Mouse (Mus musculus) gastrocnemius, adult 8-10 months (tissue): ENCODE data around the gene Gm9833. TPM values are rescaled to one million over a fixed set of nuclear protein-coding genes. Genes with fewer than 3 reads are reported as not detected.
"Not testable (repeated sequence)": the region's sequence is repeated elsewhere in the genome, so short reads cannot be mapped to it uniquely, and the experiment has no call there.

Experiments
- DNase-seq, 2 experiments: peaks; one replicate each; pipeline ENCODE4 v3.0.0; 2022; ENCODE audit warnings: low spot score in 2 of 2
- total RNA-seq, 4 experiments: library from RNA; stranded (reverse); gene quantifications; 2 replicates each; pipeline ENCODE4 v1.2.4; 2022

Gm9833 gene
- under 1 TPM in 2 of 4 experiments, not detected in 2; 0.18 to 0.22 TPM for total RNA-seq

- DNase-seq: not testable (repeated sequence)
Observed at GRCm38 (mm10) chr3:10087994-10088393, at the start of gene Gm9833. TSS of gene Gm9833 (plus strand) at chr3:10088110.

- DNase-seq: no peak
Observed at GRCm38 (mm10) chr3:10070070-10070469, 17.8 kb upstream of the Gm9833 start.

GRCm38 (mm10) chr3:10075826-10076225 lies 12.1 kb upstream of the Gm9833 start:
- no peak for DNase-seq

GRCm38 (mm10) chr3:10077096-10077841 lies 10.6 kb upstream of the Gm9833 start:
- DNase-seq: no peak

GRCm38 (mm10) chr3:10078113-10078512 lies 9.8 kb upstream of the Gm9833 start:
- no peak for DNase-seq

GRCm38 (mm10) chr3:10081336-10081735 lies 6.6 kb upstream of the Gm9833 start:
- no peak for DNase-seq

GRCm38 (mm10) chr3:10081911-10082541 lies 5.9 kb upstream of the Gm9833 start:
- no peak for DNase-seq

GRCm38 (mm10) chr3:10082545-10083062 lies 5.3 kb upstream of the Gm9833 start:
- DNase-seq: no peak

- DNase-seq: no peak
Observed at GRCm38 (mm10) chr3:10084102-10084501, 3.8 kb upstream of the Gm9833 start.

GRCm38 (mm10) chr3:10085396-10086119 lies 2.4 kb upstream of the Gm9833 start:
- DNase-seq: no peak

- DNase-seq: no peak
Observed at GRCm38 (mm10) chr3:10087511-10087910, 399 bp upstream of the Gm9833 start.

GRCm38 (mm10) chr3:10091616-10092140 lies 3.8 kb downstream of the Gm9833 start:
- no peak for DNase-seq

GRCm38 (mm10) chr3:10092499-10092898 lies 4.6 kb downstream of the Gm9833 start:
- no peak for DNase-seq

GRCm38 (mm10) chr3:10092914-10093313 lies 5.0 kb downstream of the Gm9833 start:
- DNase-seq: no peak

GRCm38 (mm10) chr3:10095076-10095622 lies 7.2 kb downstream of the Gm9833 start:
- no peak for DNase-seq

GRCm38 (mm10) chr3:10099756-10100155 lies 11.8 kb downstream of the Gm9833 start:
- DNase-seq: no peak

- no peak for DNase-seq
Observed at GRCm38 (mm10) chr3:10111570-10111969, 23.7 kb downstream of the Gm9833 start.

- no peak for DNase-seq
Observed at GRCm38 (mm10) chr3:10112196-10112595, 24.3 kb downstream of the Gm9833 start.

GRCm38 (mm10) chr3:10112660-10113059 lies 24.8 kb downstream of the Gm9833 start:
- DNase-seq: no peak

GRCm38 (mm10) chr3:10116531-10116930 lies 28.6 kb downstream of the Gm9833 start:
- DNase-seq: no peak

- DNase-seq: no peak
Observed at GRCm38 (mm10) chr3:10121232-10121631, 33.3 kb downstream of the Gm9833 start.
